Mouse (Mus musculus) right cerebral cortex, postnatal 4 days (tissue): ENCODE data around the gene Usf3.

ENCODE experiments used
- DNase-seq: peaks from one replicate; pipeline ENCODE4 v3.0.0-alpha.2; 2022

The Usf3 gene

GRCm38 (mm10) chr16:44173155-44173941 is at the start of gene Usf3:
TSS of gene Usf3 (plus strand) at chr16:44173246.
- peak; percentile 50 for DNase-seq

DNA sequence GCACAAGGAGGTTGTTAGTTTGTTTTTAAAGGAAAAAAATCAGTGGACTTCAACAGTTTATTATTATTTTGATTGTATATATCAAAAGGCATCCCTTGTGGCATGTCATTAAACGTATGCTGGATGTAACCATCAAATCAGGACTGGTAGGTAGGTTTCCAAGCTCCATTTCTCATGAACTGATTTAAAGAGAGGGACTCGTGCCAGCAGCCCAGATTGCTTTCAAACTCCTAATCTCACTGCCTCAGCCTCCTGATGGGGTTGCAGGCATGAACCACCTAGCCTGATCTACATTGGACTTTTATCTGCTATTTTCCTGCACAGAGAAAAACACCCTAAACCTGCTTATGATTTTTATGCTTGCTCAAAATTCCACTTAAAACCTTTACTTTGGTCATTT is 49.3 kb upstream of the Usf3 start:
- DNase-seq, result no peak

DNA sequence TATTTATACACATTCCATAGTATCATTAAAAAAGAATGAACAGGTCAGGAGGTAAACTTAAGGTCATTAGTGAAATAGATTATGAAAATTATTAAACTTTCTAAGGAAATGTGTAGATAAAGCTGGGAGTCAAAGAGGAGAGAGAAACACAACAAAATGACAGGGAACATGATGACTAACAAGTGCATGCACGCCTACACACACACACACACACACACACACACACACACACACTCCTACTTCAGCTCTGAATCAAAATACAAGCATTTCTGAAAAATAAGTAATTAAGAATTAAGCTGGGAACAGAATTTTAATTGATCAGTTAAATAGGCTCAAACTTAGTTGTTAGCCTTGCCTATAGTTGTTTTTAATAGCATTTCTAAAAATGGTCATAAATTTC is 48.3 kb upstream of the Usf3 start:
- DNase-seq, result no peak

DNA sequence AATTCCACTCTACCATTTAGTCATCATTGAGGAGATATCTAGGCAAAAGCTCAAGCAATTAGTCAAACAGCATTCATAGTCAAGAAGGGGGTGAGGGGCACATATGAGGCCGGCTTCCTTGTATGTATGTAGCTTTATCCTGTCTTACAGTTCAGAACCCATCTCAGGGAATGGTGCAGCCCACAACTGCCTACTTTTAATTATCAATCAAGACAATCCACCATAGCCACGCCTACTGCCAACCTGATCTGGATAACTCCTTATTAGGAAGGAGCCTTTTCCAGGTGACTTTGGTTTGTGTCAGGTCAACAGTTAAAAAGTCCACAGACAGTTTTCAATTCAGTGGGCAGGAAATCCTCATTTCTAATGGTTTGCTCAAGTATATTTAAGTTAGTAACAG is 47.6 kb upstream of the Usf3 start:
- no peak for DNase-seq

GRCm38 (mm10) chr16:44126437-44126836 is 46.6 kb upstream of the Usf3 start:
- no peak for DNase-seq

GRCm38 (mm10) chr16:44132300-44132699 is 40.7 kb upstream of the Usf3 start:
- DNase-seq, result no peak

GRCm38 (mm10) chr16:44133187-44133586 is 39.9 kb upstream of the Usf3 start:
- DNase-seq, result no peak

- DNase-seq, result no peak
These were observed 36.5 kb upstream of the Usf3 start for GRCm38 (mm10) chr16:44136511-44137021.

GRCm38 (mm10) chr16:44138377-44138978 is 34.6 kb upstream of the Usf3 start:
- DNase-seq, result no peak

GRCm38 (mm10) chr16:44138979-44139535 is 34.0 kb upstream of the Usf3 start:
- peak; percentile 80 for DNase-seq

GRCm38 (mm10) chr16:44139536-44140185 is 33.4 kb upstream of the Usf3 start, which contains the start of the genes Atp6v1a and Naa50:
TSS of gene Atp6v1a (minus strand) at chr16:44139705.
TSS of gene Naa50 (plus strand) at chr16:44139830.
- DNase-seq, result peak; percentile 96

DNA sequence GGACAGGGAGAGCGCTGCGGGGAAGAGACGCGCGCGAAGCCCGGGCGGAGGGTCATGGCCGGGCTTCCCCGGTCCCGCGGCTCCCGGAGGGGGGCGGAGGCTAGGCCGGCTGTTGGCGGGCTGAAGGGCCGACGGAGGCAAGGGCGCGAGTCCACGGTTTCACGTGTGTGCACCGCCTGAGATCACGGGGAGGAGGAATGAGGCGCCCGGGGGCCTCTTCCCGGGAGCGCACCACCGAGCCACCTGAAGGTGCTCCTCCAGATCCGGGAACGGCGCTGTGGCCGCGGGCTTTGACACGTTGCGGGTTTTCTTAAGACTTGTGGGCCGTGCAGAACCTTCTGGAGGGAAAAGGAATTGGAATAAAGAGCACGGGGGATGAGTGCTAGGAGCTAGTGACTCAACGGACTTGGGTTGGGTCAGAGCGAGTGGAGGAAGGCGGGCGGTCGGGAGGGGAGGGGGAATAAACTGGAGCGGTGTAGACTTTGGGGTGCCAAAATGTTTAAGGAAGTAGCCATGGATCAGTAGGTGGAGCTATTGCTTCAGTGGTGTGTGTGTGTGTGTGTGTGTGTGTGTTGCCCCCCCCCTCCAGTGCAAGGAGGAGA is 32.8 kb upstream of the Usf3 start:
- peak; percentile 54 for DNase-seq

- DNase-seq, result no peak
These were observed 31.6 kb upstream of the Usf3 start for GRCm38 (mm10) chr16:44141483-44141882.

DNA sequence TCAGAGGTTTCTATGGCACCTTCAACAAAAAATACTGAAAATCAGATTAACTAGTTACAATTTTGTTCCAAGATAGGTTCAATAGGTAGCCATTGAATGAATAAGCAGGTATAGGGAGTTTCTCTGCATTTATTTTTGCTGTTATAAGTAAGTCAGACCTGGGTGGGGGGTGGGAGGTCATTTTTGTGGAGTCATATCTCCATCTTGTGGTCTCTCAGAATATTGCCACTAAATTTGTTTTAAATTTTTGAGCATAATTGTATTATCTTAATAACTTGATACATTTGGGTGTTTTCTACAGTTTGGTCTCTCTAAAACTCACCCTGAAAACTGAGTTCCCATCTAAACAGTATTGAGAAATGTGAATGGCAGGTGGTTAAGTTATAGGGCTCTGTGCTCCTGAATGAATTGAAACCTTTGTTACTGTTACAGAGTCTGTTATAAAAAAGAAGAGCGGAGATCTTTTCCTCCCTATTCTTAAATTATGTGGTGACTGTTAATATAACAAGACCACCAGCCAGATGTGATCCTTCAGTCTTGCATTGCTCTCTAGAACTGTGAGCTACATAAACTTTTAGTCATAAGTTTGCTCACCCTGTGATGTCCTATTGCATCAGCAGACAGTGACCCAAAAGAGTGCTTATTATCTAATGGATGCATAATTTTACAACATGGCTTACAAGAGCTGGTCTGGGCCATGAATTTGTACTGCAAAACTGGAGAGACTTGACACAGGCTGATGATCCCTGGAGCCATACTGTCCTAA is 23.9 kb upstream of the Usf3 start:
- no peak for DNase-seq

- DNase-seq, result no peak
These were observed 18.5 kb upstream of the Usf3 start for GRCm38 (mm10) chr16:44154497-44155057.

- DNase-seq, result no peak
These were observed 13.7 kb upstream of the Usf3 start for GRCm38 (mm10) chr16:44159325-44159724.

GRCm38 (mm10) chr16:44163831-44164230 is 9.2 kb upstream of the Usf3 start:
- DNase-seq, result no peak

DNA sequence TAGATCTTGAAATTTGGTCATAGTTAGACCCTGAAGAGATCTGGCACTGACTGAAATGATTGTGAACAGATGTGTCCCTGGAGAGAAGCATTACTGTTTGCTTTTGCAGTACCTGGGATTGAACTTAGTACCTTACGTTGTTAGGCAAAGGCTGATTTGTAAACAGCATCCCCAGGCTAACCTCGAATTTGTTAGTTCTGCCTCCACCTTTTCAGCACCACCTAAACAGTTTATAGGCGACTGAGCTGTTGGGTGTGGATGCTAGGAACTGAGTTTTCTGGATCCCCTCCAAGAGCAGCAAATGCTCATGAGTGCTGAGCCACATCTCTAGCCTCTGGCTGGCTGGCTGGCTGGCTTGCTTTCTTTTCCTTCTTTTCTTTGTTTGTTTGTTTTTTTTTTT is 7.9 kb upstream of the Usf3 start:
- DNase-seq, result no peak

DNA sequence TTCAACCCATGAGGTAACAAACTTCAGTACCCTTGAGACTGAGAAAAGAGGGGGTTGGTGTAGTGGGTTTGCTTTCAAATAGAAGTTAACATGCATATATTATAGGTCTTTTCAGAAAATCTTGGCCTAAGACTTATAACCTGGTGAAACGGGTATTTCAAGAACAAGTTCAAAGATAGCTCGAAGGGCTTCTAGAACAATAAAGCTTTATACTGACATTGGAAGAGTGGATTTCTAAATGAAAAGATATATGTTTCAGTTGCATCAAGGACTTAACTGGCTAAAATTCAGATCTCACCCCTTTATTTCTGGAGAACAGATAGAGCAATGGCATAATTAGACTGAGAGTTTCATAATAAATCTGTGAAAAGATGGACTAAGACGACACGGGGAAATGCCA is 4.1 kb upstream of the Usf3 start:
- DNase-seq, result no peak

- DNase-seq, result peak; percentile 95
These were observed 520 bp upstream of the Usf3 start for GRCm38 (mm10) chr16:44172297-44173154.
